Mouse (Mus musculus): ENCODE results near the gene Ap2m1. TPM values are rescaled to one million over a fixed set of nuclear protein-coding genes. Genes with fewer than 3 reads are reported as not detected.

Ap2m1 gene
- polyA plus RNA-seq, 1 experiment = 16.9 TPM

DNA sequence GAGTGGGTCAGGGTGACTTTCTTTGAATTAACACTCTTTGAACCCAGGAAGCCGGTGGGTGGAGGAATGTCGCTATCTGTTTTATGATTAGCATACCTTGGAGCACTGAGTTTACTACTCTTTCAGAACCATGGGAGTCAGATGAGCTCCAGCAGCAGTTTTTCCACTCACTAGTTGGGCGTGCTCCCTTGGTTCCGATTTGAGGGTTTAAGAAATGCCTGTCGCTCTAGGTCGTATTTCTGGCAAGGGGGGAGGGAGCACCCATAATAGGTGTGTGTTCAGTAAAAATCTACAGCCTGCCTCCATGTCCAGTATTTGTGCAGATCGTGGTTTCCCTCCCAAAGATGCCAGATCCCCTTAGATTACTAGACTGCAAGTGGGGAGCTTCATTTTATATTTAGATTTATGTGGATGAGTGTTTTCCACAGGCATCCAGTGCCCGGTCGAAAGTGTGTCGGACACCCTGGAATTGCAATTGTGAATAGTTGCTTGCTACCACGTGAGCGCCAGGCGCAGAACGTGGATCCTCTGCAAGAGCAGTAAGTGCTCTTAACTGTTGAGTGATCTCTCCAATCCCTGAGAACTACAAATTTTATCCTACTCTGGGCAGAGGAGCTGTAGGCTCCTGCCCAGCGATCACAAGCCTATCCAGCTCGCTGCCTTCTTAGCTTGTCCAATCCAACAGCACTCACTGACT, 37.1 kb upstream of the Ap2m1 start:
- Histone ChIP-seq H3K27me3 (ENCODE audit: control insufficient read depth) (peaks cover 6% of the 10 kb centered on the region), H3K9me3 (ENCODE audit: control insufficient read depth, low read length) (no peaks in the 10 kb centered on the region), H3K4me3 (replicated peaks) (peak overlapping the region; percentile 70), H3K4me1 (ENCODE audit: control insufficient read depth) (peaks cover 27% of the 10 kb centered on the region), H3K36me3 (ENCODE audit: control insufficient read depth) (peaks cover 23% of the 10 kb centered on the region)
- TF ChIP-seq GATA1 (IDR thresholded peaks at IDR 0.05; ENCODE audit: low read length) (no peak), TAL1 (IDR thresholded peaks at IDR 0.05; ENCODE audit: low read length) (no peak)

DNA sequence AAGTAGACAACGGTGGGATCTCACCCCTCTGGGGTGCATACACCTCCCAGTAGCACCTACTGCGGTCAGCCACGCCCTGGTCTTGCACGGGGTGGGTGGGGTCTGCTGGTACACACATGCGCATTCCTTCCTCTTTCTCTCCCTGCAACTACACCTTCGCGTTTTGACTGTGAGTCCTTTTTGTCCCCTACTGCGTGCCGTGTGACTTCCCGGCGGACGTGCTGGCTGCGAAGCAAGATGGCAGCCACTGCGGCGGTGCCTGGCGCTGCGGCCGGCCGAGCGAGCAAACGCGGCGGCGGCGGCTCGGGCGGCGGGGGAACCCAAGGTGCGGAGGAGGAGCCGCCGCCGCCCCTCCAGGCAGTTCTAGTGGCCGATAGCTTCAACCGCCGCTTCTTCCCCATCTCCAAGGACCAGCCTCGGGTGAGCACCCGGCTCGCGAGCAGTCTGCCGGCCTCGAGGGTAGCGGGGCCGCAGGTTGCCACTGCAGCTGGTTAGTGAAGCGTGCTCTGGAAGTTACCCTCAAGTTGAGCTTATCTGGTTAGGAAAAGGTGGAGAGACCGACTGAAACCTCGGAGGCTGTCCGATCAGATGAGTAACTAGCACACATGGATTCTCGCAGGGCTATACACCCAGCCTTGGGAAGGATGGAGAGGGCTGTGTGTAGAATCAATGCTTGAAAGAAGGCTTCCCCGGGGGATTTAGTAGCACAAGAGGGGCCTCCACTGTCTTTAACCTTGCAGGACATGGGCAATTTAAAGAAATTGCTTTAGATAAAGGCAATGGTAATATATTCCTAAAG, 36.4 kb upstream of the Ap2m1 start, which contains the start of gene Eif2b5:
Gene Eif2b5 (plus strand): TSS at position 141 of the 799 bp plus-strand sequence.
- Histone ChIP-seq H3K36me3 (ENCODE audit: control insufficient read depth) (peaks cover 30% of the 10 kb centered on the region), H3K27me3 (ENCODE audit: control insufficient read depth) (peaks cover 6% of the 10 kb centered on the region), H3K4me3 (replicated peaks) (peak within 1 kb of the TSS; percentile 70), H3K4me1 (ENCODE audit: control insufficient read depth) (peaks cover 27% of the 10 kb centered on the region), H3K9me3 (ENCODE audit: control insufficient read depth, low read length) (no peaks in the 10 kb centered on the region)
- TF ChIP-seq GATA1 (IDR thresholded peaks at IDR 0.05; ENCODE audit: low read length) = no peak
- TF ChIP-seq TAL1 (IDR thresholded peaks at IDR 0.05; ENCODE audit: low read length) = no peak

DNA sequence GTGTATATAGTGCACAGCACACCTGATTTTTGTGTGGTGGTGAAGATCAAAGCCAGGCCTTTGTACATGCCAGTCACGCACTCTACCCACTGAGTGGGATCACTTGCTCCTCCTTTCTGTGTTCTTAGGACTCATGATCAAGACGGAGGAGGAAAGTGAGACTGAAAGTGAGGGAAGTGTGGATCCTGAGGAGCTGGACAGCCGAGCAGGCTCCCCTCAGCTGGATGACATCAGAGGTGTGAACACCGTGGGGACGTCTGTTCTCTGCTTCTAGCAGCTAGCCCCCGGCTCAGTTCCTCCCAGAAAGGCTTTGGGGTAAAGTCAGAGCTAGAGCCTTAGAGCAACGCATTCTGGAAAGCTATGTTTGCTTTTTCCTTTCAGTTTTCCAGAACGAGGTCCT, 29.3 kb upstream of the Ap2m1 start:
- Histone ChIP-seq H3K27me3 (ENCODE audit: control insufficient read depth) (no peaks in the 10 kb centered on the region), H3K4me1 (ENCODE audit: control insufficient read depth) (no peaks in the 10 kb centered on the region; the same call in 1 of the 2 replicates), H3K4me3 (replicated peaks) (no peak overlapping the region), H3K9me3 (ENCODE audit: control insufficient read depth, low read length) (no peaks in the 10 kb centered on the region), H3K36me3 (ENCODE audit: control insufficient read depth) (peaks cover 98% of the 10 kb centered on the region)
- TF ChIP-seq TAL1 (IDR thresholded peaks at IDR 0.05; ENCODE audit: low read length) = no peak
- TF ChIP-seq GATA1 (IDR thresholded peaks at IDR 0.05; ENCODE audit: low read length) = no peak

DNA sequence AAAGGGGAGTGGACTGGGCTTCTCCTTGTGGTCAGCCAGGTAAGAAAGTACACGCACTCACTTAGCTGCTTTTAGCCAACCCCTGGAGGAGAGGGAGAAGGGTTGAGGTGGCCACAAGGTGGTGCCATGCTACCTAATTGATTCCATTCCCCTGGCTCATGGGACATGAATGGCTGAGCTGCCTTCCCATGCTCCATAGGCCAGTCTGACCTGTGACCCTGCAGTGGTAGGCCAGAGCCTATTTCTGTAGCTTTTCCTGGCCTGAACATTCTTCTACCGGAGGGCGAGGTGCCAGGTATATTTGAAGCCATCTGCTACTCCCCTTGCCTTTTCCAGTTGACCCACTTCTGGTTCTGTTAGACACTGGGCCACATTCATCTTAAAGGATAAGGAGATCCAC, 25.9 kb upstream of the Ap2m1 start:
- H3K36me3 ChIP-seq (ENCODE audit: control insufficient read depth) = peaks cover 71% of the 10 kb centered on the region
- H3K27me3 ChIP-seq (ENCODE audit: control insufficient read depth) = no peaks in the 10 kb centered on the region
- no peak for TF ChIP-seq TAL1 (IDR thresholded peaks at IDR 0.05; ENCODE audit: low read length)
- no peak for TF ChIP-seq GATA1 (IDR thresholded peaks at IDR 0.05; ENCODE audit: low read length)
- H3K4me1 ChIP-seq (ENCODE audit: control insufficient read depth) = no peaks in the 10 kb centered on the region; the same call in 1 of the 2 replicates
- H3K4me3 ChIP-seq (replicated peaks) = no peak overlapping the region
- H3K9me3 ChIP-seq (ENCODE audit: control insufficient read depth, low read length) = no peaks in the 10 kb centered on the region

DNA sequence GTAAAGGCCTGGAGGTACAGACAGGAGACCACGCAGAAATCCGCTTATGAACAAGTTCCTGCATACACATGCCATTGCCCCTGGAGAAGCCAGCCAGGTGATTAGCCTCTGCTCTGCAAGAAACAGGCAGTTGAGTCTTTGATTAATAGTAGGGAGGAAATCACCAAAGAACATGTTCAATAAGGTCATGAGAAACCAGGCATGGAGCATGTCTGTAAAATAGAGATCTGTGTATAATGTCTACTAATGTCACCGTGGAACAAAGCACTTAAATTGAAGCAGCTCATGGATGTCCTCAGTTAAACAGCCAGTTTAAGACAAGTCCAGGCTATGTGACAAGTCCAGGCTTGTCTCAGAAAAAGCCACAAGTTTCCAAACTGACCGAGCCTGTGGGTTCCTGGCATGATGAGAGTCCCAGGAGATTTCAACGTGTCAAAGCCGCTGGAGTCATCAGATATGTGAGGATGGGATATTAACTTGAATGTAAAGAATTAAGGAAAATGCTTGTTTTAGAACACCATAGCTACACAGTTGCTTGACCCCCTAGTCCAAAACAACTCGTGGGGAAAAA, 23.9 kb upstream of the Ap2m1 start:
- TF ChIP-seq TAL1 (IDR thresholded peaks at IDR 0.05; ENCODE audit: low read length) (no peak), GATA1 (IDR thresholded peaks at IDR 0.05; ENCODE audit: low read length) (no peak)
- no peaks in the 10 kb centered on the region for H3K9me3 ChIP-seq (ENCODE audit: control insufficient read depth, low read length)
- H3K4me1 ChIP-seq (ENCODE audit: control insufficient read depth) = peaks cover 5% of the 10 kb centered on the region
- H3K36me3 ChIP-seq (ENCODE audit: control insufficient read depth) = peaks cover 51% of the 10 kb centered on the region
- no peaks in the 10 kb centered on the region for H3K27me3 ChIP-seq (ENCODE audit: control insufficient read depth)
- no peak overlapping the region for H3K4me3 ChIP-seq (replicated peaks)

DNA sequence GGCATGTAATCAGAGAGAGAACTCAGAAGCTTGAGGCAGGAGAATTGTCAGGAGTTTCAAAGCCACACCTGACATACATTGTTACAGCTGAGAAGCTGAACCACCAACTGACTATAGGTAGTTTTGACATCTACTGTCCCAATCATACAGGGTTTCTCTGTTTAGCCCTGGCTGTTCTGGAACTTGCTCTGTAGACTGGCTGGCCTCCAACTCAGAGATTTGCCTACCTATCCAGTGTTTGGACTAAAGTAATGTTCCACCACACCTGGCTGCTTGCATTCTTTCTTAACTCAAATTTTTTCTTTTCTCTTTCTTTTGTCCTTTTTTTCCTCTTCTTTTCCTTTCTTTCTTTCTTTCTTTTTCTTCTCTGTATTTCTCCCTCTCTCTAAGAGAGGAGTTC, 19.2 kb upstream of the Ap2m1 start:
- peaks cover 25% of the 10 kb centered on the region for H3K36me3 ChIP-seq (ENCODE audit: control insufficient read depth)
- H3K9me3 ChIP-seq (ENCODE audit: control insufficient read depth, low read length) = no peaks in the 10 kb centered on the region
- TF ChIP-seq GATA1 (IDR thresholded peaks at IDR 0.05; ENCODE audit: low read length) (no peak), TAL1 (IDR thresholded peaks at IDR 0.05; ENCODE audit: low read length) (no peak)
- H3K4me3 ChIP-seq (replicated peaks) = peak overlapping the region; percentile 95
- H3K4me1 ChIP-seq (ENCODE audit: control insufficient read depth) = peaks cover 45% of the 10 kb centered on the region
- no peaks in the 10 kb centered on the region for H3K27me3 ChIP-seq (ENCODE audit: control insufficient read depth)

DNA sequence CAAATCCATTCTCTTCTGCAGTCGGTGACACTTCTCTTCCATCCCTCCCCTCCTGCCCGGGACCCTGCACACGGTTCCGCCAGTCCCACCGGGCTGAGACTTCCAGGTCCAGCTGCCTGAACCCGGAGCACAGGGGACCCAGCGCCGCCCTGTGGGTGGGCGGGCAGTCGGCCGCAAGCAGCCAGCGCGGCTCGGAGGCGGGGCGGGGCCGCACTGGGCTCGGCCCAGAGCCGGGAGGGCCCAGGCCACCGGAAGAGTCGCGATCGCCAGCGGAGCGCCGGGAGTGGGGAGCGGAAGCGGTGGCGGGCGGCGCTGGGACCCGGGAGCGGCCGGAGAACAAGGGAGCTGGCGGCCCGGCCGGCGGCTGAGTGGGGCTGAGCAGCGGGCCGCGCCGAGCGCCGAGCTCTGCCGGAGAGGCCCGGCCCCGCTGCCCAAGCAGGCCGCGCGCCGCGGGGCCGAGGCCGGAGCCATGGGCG, 18.5 kb upstream of the Ap2m1 start, which contains the start of gene Dvl3:
Gene Dvl3 (plus strand): TSS at position 257 of the 476 bp plus-strand sequence.
- H3K9me3 ChIP-seq (ENCODE audit: control insufficient read depth, low read length) = no peaks in the 10 kb centered on the region
- TF ChIP-seq GATA1 (IDR thresholded peaks at IDR 0.05; ENCODE audit: low read length) = no peak
- TF ChIP-seq TAL1 (IDR thresholded peaks at IDR 0.05; ENCODE audit: low read length) = no peak
- H3K4me1 ChIP-seq (ENCODE audit: control insufficient read depth) = peaks cover 51% of the 10 kb centered on the region

DNA sequence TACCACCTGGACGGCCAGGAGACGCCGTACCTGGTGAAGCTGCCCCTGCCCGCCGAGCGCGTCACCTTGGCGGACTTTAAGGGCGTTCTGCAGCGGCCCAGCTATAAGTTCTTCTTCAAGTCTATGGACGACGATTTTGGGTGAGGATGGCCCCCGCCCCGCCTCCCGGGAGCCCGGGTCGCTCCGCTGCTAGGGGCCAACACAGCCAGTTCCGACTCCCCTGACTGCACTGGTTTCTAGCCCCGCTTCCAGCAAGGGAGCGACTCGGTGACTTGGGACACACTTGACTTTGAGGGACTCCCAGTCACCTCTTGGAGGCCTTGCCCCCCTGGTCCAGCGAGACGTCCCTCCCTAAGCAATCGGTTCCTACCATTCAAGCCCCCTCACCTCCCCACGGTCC, 18.1 kb upstream of the Ap2m1 start:
- TF ChIP-seq GATA1 (IDR thresholded peaks at IDR 0.05; ENCODE audit: low read length) = no peak
- no peak for TF ChIP-seq TAL1 (IDR thresholded peaks at IDR 0.05; ENCODE audit: low read length)

More for the DNA sequence above, 18.5 kb upstream of the Ap2m1 start, which contains the start of gene Dvl3:
- H3K27me3 ChIP-seq (ENCODE audit: control insufficient read depth) = no peaks in the 10 kb centered on the region
- peaks cover 26% of the 10 kb centered on the region for H3K36me3 ChIP-seq (ENCODE audit: control insufficient read depth)
- H3K4me3 ChIP-seq (replicated peaks) = peak within 1 kb of the TSS; percentile 95

More for the DNA sequence above, 18.1 kb upstream of the Ap2m1 start:
- no peaks in the 10 kb centered on the region for H3K9me3 ChIP-seq (ENCODE audit: control insufficient read depth, low read length)
- peaks cover 30% of the 10 kb centered on the region for H3K36me3 ChIP-seq (ENCODE audit: control insufficient read depth)
- H3K27me3 ChIP-seq (ENCODE audit: control insufficient read depth) = no peaks in the 10 kb centered on the region
- peak overlapping the region; percentile 95 for H3K4me3 ChIP-seq (replicated peaks)
- H3K4me1 ChIP-seq (ENCODE audit: control insufficient read depth) = peaks cover 53% of the 10 kb centered on the region

Data from erythroblast, embryonic 14.5 days (primary cell).